Mouse (Mus musculus): Measurements from ENCODE around the gene Abhd4.

Abhd4 gene

DNA sequence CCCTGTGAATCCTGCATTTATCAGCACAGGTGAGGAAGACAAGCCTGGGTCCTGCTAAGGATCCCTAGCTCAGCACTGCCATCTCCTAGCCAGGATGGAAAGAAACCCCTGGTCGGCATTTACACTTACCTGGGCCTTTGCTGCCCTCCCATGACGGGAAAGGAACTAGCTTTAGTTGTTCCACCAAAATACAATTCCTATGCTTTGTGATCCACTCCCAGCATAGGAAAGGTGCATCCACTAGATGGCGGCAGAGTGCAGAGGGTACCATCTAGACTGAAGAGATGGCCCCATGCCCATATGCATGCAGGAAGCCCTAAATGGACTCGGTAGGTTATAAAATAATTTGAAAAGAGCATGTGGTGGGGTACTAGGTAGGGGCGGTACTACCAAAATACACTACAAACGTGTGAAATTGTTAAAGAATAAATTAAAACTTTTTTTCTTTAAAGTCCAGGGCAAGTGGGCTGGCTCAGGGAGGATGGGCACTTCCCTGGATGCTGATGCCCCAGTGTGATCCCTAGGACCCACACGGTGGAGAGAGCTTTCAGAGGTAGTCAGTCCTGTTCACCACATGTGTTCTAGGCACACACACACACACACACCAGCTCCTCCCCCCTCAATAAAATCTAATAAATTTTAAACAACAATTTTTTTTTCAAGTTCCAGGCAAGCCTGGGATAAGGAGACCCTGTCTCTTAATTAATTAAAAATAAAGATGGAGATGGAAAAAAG, 14.8 kb upstream of the Abhd4 start:
- DNase-seq (ENCODE audit: low read depth, low spot score) = peak; percentile 90
- H3K27me3 ChIP-seq (ENCODE audit: control insufficient read depth, insufficient read depth, low read length, poor library complexity, severe bottlenecking) = no peaks in the 10 kb centered on the region

DNA sequence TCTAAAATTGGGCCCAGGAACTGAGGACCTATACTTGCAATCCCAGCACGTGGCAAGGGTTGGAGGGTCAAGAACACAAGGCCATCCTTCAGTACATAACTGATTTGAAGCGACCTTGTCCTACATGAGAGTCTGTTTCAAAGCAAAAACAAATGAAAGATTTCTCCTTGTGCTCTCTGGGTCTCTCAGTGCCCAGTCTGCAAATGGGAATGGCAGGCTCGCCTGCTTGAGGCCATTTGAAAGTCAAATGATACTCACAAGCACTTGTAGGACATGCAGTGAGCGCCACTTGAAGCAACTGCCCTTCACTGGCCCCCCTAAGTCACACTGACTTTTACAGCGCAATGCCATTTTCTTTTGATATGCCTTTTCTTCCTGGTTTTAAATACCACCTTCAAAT, 13.4 kb upstream of the Abhd4 start:
- peaks cover 17% of the 10 kb centered on the region for H3K36me3 ChIP-seq (ENCODE audit: control insufficient read depth, insufficient read depth, low read length, poor library complexity, severe bottlenecking)
- no peak for DNase-seq (ENCODE audit: low read depth, low spot score)
- H3K27me3 ChIP-seq (ENCODE audit: control insufficient read depth, insufficient read depth, low read length, poor library complexity, severe bottlenecking) = no peaks in the 10 kb centered on the region

More for the DNA sequence above, 14.8 kb upstream of the Abhd4 start:
- H3K36me3 ChIP-seq (ENCODE audit: control insufficient read depth, insufficient read depth, low read length, poor library complexity, severe bottlenecking) = peaks cover 20% of the 10 kb centered on the region

DNA sequence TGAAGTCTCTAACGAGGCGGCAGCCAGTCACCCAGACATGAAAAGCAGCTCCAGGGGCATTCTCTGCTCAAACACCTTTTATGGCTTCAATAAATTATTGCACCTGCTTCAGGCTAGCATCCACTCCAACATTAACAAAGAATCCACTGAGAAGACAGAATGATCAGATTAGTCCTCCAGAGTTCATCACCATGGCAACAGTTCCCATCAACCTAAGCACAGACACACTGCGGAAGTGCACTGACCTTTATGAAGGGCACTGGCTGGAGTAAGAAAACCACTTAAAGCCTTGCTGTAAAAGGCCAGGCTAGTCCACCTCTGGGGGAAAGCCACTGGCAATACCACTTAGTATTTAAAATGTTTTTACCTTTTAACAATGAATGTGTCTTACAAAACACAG, 9.8 kb upstream of the Abhd4 start:
- DNase-seq (ENCODE audit: low read depth, low spot score) = no peak
- no peaks in the 10 kb centered on the region for H3K27me3 ChIP-seq (ENCODE audit: control insufficient read depth, insufficient read depth, low read length, poor library complexity, severe bottlenecking)

DNA sequence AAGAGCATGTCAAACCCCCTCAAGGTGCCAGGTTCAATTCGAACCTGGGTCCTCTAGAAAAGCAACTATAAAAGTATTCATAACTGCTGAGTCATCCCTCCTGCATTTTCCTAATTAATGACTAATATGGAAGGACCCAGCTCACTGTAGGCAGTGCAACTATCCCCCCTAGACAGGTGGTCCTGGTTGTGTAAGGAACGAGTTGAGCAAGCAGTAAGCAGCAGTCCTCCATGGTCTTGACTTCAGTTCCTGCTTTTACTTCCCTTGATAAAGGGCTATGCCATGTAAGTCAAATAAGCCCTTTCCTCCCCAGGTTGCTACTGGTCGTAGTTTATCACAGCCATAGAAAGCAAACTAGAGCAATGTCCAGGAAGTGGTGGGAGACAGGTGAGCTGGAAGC, 7.8 kb upstream of the Abhd4 start:
- Histone ChIP-seq H3K36me3 (ENCODE audit: control insufficient read depth, insufficient read depth, low read length, poor library complexity, severe bottlenecking) (peaks cover 19% of the 10 kb centered on the region), H3K27me3 (ENCODE audit: control insufficient read depth, insufficient read depth, low read length, poor library complexity, severe bottlenecking) (no peaks in the 10 kb centered on the region)
- no peak for DNase-seq (ENCODE audit: low read depth, low spot score)

More for the DNA sequence above, 9.8 kb upstream of the Abhd4 start:
- H3K36me3 ChIP-seq (ENCODE audit: control insufficient read depth, insufficient read depth, low read length, poor library complexity, severe bottlenecking) = peaks cover 27% of the 10 kb centered on the region

DNA sequence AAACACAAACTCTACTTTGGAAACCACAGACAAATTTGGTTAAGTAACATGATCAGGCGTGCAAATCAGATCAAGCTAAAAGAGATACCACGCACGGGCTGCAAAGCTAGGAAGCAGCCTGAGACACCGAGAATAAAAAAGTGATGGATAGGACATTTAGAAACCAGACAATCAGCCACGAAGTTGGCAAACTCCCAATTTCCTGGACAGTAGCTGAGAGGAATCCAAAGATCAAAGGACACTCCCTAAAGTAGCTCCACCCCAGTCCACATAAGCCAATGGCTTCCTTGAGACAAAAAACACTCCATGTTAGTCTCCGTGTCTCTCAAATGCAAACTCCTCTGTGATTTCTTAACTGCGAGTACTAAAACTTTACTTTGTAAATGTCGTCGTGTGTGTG, 4.7 kb upstream of the Abhd4 start:
- peaks cover 10% of the 10 kb centered on the region for H3K36me3 ChIP-seq (ENCODE audit: control insufficient read depth, insufficient read depth, low read length, poor library complexity, severe bottlenecking)
- H3K27me3 ChIP-seq (ENCODE audit: control insufficient read depth, insufficient read depth, low read length, poor library complexity, severe bottlenecking) = no peaks in the 10 kb centered on the region
- DNase-seq (ENCODE audit: low read depth, low spot score) = no peak

DNA sequence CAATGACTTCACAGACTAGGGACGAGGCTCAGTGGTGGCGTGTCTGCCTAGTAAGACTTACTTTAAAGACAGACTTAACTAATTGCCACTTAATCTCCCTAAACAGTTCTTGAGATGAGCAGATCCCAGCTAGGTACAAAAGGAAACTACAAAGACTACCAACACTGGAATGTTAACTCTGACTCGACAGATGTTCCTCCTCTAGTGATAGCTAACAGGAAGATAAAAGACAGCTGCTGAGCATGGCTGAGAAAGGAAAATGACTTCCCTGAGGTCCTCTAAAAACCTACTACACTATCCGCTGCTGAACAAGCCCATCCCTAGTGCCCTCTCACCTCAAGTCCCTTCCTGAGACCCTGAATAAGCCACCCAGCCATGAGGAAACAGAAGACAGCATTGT, 3.9 kb upstream of the Abhd4 start:
- Histone ChIP-seq H3K36me3 (ENCODE audit: control insufficient read depth, insufficient read depth, low read length, poor library complexity, severe bottlenecking) (peaks cover 10% of the 10 kb centered on the region), H3K27me3 (ENCODE audit: control insufficient read depth, insufficient read depth, low read length, poor library complexity, severe bottlenecking) (no peaks in the 10 kb centered on the region)
- DNase-seq (ENCODE audit: low read depth, low spot score) = no peak

DNA sequence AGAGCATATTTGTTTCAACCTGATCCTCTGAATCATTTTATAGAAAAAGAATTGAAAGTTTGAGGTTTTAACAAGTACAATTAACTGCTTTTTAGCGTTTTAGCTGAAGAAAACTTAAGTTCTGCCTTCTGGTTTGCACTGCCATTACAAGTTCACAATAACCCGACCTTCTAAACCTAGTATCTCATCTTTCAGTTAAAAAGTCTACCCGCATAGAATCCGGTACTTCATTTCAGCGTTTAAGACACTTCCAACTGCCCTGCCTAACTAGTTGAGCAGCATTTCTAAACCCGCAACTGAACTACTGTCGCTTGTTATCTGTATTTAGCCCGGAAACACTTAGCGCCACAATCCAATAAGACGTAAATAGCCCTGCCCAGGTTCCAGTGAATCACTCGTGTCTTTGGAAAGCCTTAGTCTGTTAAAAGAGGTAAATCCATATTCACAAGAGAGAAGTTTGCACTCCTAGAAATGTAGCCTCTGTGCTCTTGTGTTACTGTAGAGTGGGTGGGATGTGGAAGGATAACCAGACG, 748 bp downstream of the Abhd4 start:
- Histone ChIP-seq H3K27me3 (ENCODE audit: control insufficient read depth, insufficient read depth, low read length, poor library complexity, severe bottlenecking) (no peaks in the 10 kb centered on the region), H3K36me3 (ENCODE audit: control insufficient read depth, insufficient read depth, low read length, poor library complexity, severe bottlenecking) (no peaks in the 10 kb centered on the region)
- DNase-seq (ENCODE audit: low read depth, low spot score) = no peak

DNA sequence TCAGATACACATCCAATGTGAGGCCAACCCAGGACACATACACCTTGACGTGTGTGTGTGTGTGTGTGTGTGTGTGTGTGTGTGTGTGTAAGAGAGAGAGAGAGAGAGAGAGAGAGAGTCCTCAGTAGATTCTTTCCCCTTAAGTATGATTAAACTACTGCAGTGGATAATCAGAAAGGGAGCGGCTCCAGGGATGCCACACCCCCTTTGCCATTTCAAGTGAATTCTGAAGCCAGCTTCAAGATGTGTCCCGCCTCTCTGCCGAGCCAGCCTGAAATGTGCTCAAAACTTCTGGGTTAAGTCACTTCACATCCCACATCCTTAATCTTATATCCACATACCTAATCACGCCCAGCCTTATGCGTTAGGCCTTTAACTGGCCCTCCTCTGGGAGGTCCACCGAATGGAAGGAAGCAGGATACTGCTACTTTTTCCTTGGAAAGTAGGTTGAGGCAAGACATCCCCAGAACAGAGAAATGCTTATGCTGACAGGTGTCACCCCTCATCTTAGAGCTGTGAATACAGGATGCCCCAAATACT, 4.2 kb downstream of the Abhd4 start:
- no peaks in the 10 kb centered on the region for H3K36me3 ChIP-seq (ENCODE audit: control insufficient read depth, insufficient read depth, low read length, poor library complexity, severe bottlenecking)
- no peak for DNase-seq (ENCODE audit: low read depth, low spot score)

DNA sequence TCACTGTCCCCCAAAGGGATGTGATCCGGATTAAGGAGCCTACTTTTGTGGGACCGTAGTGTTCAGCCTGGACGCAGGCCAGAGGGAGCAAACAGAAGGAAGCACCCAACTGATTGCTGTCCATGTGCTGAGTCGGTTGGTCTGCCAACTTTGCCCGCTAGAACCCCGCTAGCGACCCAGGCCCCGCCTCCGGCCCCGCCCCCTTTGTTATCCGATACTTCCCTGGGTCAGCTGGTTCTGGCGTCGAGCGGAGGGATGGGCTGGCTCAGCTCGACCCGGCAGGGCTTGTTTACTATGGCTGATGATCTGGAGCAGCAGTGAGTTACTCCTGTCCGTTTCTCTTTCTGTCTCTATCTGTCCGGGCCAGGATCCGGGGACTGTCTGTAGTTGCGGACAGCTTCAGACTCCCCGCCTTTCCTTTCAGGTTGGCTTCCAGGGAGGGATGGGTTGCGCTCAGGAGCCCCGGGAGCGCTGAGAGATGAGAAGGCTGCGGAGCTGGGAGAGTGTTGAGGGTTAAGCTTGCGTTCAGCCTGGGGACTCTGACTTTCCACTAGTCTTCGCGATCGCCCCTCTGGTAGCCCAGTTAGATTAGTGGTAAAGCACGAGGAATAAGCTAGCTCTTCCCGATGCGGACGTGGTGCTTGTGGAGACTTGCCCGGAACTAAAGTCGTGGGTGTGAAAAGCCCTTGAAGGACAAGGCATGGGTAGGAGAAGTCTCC, 5.2 kb downstream of the Abhd4 start:
- peak; percentile 78 for DNase-seq (ENCODE audit: low read depth, low spot score)
- H3K36me3 ChIP-seq (ENCODE audit: control insufficient read depth, insufficient read depth, low read length, poor library complexity, severe bottlenecking) = no peaks in the 10 kb centered on the region
- no peaks in the 10 kb centered on the region for H3K27me3 ChIP-seq (ENCODE audit: control insufficient read depth, insufficient read depth, low read length, poor library complexity, severe bottlenecking)

More for the DNA sequence above, 4.2 kb downstream of the Abhd4 start:
- H3K27me3 ChIP-seq (ENCODE audit: control insufficient read depth, insufficient read depth, low read length, poor library complexity, severe bottlenecking) = no peaks in the 10 kb centered on the region

DNA sequence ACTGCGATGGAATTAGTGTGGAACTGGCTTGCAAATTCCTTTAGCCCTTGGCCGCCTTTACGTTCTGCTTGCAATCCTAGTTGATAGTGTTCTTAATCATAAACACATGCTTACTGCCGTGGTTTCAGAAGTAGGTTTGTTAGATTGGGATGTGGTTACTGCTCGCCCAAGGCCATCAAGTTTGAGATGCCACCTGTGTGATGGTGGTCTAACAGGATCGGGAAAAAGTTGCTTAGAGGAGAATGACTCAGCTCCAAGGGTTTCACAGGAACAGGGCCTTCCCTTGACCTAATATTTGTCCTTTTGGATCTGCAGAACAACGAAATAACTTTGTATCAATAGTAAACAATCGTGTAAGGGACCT, 5.7 kb downstream of the Abhd4 start:
- no peaks in the 10 kb centered on the region for H3K36me3 ChIP-seq (ENCODE audit: control insufficient read depth, insufficient read depth, low read length, poor library complexity, severe bottlenecking)
- H3K27me3 ChIP-seq (ENCODE audit: control insufficient read depth, insufficient read depth, low read length, poor library complexity, severe bottlenecking) = no peaks in the 10 kb centered on the region
- no peak for DNase-seq (ENCODE audit: low read depth, low spot score)

DNA sequence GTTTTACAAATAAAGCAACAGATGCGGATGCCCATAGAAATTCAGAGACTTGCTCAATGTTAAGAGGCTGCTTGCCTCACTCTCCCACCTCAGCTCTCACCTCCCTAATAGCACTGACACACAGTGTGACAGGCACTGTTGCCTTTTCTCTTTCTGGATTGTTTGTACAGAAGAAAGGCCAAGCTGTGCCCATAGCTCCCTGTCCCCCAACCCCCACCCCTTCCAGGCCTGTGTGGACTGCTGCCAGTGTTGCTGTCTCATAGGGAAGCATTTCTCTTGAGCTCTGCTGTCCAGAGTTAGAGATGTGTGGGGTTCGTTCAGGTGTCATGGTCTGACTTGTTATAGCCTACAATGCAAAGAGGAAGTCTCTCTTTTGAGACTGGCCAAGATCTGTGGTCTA, 6.2 kb downstream of the Abhd4 start:
- no peaks in the 10 kb centered on the region for H3K36me3 ChIP-seq (ENCODE audit: control insufficient read depth, insufficient read depth, low read length, poor library complexity, severe bottlenecking)
- H3K27me3 ChIP-seq (ENCODE audit: control insufficient read depth, insufficient read depth, low read length, poor library complexity, severe bottlenecking) = no peaks in the 10 kb centered on the region
- peak; percentile 19 for DNase-seq (ENCODE audit: low read depth, low spot score)

DNA sequence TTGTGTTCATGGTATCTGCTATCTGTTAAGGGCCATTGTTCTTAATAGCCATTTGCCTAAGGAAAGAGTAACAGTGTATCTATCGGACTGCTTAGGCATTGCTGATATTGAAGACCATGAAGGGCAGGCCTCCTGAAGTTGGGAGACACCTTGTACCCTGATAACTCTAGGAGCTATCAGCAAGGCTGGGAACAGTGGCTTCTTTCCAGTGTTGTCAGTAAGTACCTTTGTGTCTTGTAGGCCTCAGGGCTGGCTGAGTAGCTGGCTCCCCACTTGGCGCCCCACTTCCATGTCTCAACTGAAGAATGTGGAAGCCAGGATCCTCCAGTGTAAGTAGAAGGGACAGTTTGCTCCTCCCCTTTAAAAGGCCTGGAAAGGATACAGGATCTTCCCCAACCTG, 7.4 kb downstream of the Abhd4 start:
- Histone ChIP-seq H3K27me3 (ENCODE audit: control insufficient read depth, insufficient read depth, low read length, poor library complexity, severe bottlenecking) (no peaks in the 10 kb centered on the region), H3K36me3 (ENCODE audit: control insufficient read depth, insufficient read depth, low read length, poor library complexity, severe bottlenecking) (no peaks in the 10 kb centered on the region)
- DNase-seq (ENCODE audit: low read depth, low spot score) = no peak

DNA sequence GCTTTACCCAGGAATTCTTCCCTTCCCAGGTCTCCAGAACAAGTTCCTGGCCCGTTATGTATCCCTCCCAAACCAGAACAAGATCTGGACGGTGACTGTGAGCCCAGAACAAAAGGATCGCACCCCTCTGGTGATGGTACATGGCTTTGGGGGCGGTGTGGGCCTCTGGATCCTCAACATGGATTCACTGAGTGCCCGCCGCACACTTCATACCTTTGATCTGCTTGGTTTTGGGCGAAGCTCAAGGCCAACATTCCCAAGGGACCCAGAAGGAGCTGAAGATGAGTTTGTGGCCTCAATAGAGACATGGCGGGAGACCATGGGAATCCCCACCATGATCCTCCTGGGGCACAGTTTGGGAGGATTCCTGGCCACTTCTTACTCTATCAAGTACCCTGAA, 8.6 kb downstream of the Abhd4 start:
- no peaks in the 10 kb centered on the region for H3K27me3 ChIP-seq (ENCODE audit: control insufficient read depth, insufficient read depth, low read length, poor library complexity, severe bottlenecking)
- DNase-seq (ENCODE audit: low read depth, low spot score) = no peak
- H3K36me3 ChIP-seq (ENCODE audit: control insufficient read depth, insufficient read depth, low read length, poor library complexity, severe bottlenecking) = no peaks in the 10 kb centered on the region

DNA sequence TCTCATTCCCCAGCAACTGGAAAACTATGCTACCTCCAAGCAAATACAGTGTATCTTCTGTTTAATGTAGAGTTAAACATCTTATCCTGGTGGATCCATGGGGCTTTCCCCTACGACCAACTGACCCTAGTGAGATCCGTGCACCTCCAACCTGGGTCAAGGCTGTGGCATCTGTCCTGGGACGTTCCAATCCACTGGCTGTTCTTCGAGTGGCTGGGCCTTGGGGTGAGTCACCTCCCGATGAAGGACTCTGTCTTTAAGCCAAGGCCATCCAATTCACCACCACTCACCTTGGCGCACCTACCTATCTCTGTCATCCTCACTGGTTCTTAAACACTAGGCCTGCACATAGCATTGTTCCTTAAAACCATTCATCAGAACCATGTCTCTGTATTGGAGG, 9.1 kb downstream of the Abhd4 start:
- Histone ChIP-seq H3K27me3 (ENCODE audit: control insufficient read depth, insufficient read depth, low read length, poor library complexity, severe bottlenecking) (no peaks in the 10 kb centered on the region), H3K36me3 (ENCODE audit: control insufficient read depth, insufficient read depth, low read length, poor library complexity, severe bottlenecking) (no peaks in the 10 kb centered on the region)
- DNase-seq (ENCODE audit: low read depth, low spot score) = no peak

DNA sequence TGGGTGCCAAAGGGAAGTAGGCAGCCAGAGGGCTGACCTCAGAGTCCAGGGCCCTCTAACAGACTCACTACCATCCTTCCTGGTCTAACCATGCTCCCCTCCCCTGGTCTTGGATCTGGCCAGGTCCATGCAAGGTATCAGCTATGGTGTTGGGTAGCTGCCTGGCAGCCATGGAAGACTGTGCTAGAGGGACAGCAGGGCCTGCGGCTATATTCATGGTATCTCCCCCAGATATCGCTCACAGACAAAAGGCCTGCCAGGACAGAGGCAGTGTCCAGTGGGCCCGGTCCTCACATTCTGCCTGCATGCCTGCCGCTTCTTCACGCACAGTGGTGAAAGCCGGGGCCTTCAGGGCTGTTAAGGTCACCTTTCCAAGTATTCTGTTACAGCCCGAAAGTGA, 10.2 kb downstream of the Abhd4 start:
- no peaks in the 10 kb centered on the region for H3K36me3 ChIP-seq (ENCODE audit: control insufficient read depth, insufficient read depth, low read length, poor library complexity, severe bottlenecking)
- no peaks in the 10 kb centered on the region for H3K27me3 ChIP-seq (ENCODE audit: control insufficient read depth, insufficient read depth, low read length, poor library complexity, severe bottlenecking)
- DNase-seq (ENCODE audit: low read depth, low spot score) = no peak

Measured in splenic B cell, adult 2 months (primary cell).